Mouse (Mus musculus) stomach, postnatal 0 days (tissue): ENCODE measurements at regions not wholly inside any gene's neighbourhood (a gene's known extent, or its start where the extent isn't known, plus 50 kb on each side); places are given as distances from the start of the nearest gene placed in this dataset.

ENCODE experiments used
- CTCF ChIP-seq: IDR thresholded peaks from 2 replicates; pipeline ENCODE4 v1.5.1; 2016; ENCODE audit warnings: antibody characterized with exemption, low read depth, mild to moderate bottlenecking, moderate library complexity
- EP300 ChIP-seq: optimal IDR thresholded peaks from 2 replicates; pipeline ENCODE3; 2016; ENCODE audit warnings: antibody characterized with exemption

DNA sequence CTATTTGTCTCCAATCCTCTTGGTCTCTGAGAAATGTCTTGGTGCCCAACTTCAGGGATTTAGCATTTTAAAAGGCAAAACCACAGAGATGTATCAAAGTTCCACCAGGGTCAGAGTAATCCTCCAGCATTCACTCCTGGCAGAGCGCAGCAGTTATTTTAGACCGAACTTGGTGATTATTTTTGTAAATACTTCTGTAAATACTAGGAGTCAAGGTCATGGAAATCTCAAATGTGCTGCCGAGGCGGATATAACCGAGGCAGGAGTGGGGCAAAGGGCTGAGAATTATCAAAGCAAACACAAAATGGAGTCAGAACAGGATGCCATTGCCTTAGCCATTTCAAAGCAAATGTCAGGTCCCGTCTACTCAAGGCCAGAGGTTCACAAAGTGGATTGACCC, 105.2 kb downstream of the Nucb2 start:
- TF ChIP-seq CTCF (no peak), EP300 (no peak)
